Mouse (Mus musculus): ENCODE results near the gene Atp6v1f. TPM values are rescaled to one million over a fixed set of nuclear protein-coding genes. Genes with fewer than 3 reads are reported as not detected.

Atp6v1f gene
- total RNA-seq, 1 experiment from 2014 or later: 182 TPM

- ATAC-seq (replicated peaks in 1 of 2; ENCODE audit: insufficient read depth in 1 of 2, low FRiP score in 2 of 2, low TSS enrichment in 1 of 2, low read depth in 1 of 2, poor library complexity in 2 of 2, severe bottlenecking in 2 of 2): peak; percentile 50 to 58
Measured at GRCm38 (mm10) chr6:29444773-29445172, 22.7 kb upstream of the Atp6v1f start.

DNA sequence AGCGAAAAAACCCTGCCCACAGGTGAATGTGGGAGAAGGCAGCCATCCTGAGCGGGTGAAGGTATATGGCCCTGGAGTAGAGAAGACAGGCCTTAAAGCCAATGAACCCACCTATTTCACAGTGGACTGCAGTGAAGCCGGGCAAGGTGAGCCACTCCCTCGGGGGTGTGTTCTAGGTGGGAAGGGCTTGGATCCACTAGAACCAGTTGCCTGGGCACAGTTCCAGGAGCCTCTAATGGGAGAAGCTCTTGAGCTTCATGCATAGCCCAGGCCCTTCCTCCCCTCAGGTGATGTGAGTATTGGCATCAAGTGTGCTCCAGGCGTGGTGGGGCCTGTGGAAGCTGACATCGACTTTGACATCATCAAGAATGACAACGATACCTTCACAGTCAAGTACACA, 22.2 kb upstream of the Atp6v1f start:
- no peak for ATAC-seq (replicated peaks in 1 of 2; ENCODE audit: insufficient read depth in 1 of 2, low FRiP score in 2 of 2, low TSS enrichment in 1 of 2, low read depth in 1 of 2, poor library complexity in 2 of 2, severe bottlenecking in 2 of 2)

GRCm38 (mm10) chr6:29449858-29450257, 17.7 kb upstream of the Atp6v1f start:
- no peak for ATAC-seq (replicated peaks in 1 of 2; ENCODE audit: insufficient read depth in 1 of 2, low FRiP score in 2 of 2, low TSS enrichment in 1 of 2, low read depth in 1 of 2, poor library complexity in 2 of 2, severe bottlenecking in 2 of 2)

DNA sequence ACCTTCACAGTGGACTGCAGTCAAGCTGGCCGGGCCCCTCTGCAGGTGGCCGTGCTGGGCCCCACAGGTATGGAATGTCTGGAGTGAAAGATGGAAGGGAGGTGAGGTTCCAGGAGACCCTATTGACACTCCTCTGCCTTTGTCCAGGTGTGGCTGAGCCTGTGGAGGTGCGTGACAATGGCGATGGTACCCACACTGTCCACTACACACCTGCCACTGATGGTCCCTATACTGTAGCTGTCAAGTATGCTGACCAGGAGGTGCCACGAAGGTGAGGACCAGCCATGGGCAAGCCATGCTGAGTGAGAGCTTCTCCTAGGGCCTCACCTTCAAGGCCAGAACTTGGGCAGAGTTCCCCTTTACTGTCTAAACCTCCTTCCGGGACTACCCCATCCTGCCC, 16.9 kb upstream of the Atp6v1f start:
- ATAC-seq (replicated peaks in 1 of 2; ENCODE audit: insufficient read depth in 1 of 2, low FRiP score in 2 of 2, low TSS enrichment in 1 of 2, low read depth in 1 of 2, poor library complexity in 2 of 2, severe bottlenecking in 2 of 2): no peak

- no peak for ATAC-seq (replicated peaks in 1 of 2; ENCODE audit: insufficient read depth in 1 of 2, low FRiP score in 2 of 2, low TSS enrichment in 1 of 2, low read depth in 1 of 2, poor library complexity in 2 of 2, severe bottlenecking in 2 of 2)
Measured at GRCm38 (mm10) chr6:29461502-29461901, 6.0 kb upstream of the Atp6v1f start.

GRCm38 (mm10) chr6:29463388-29463787, 4.1 kb upstream of the Atp6v1f start:
- no peak for ATAC-seq (replicated peaks in 1 of 2; ENCODE audit: insufficient read depth in 1 of 2, low FRiP score in 2 of 2, low TSS enrichment in 1 of 2, low read depth in 1 of 2, poor library complexity in 2 of 2, severe bottlenecking in 2 of 2)

GRCm38 (mm10) chr6:29468851-29469250, 1.3 kb downstream of the Atp6v1f start:
- ATAC-seq (replicated peaks in 1 of 2; ENCODE audit: insufficient read depth in 1 of 2, low FRiP score in 2 of 2, low TSS enrichment in 1 of 2, low read depth in 1 of 2, poor library complexity in 2 of 2, severe bottlenecking in 2 of 2): no peak

- no peak for ATAC-seq (replicated peaks in 1 of 2; ENCODE audit: insufficient read depth in 1 of 2, low FRiP score in 2 of 2, low TSS enrichment in 1 of 2, low read depth in 1 of 2, poor library complexity in 2 of 2, severe bottlenecking in 2 of 2)
Measured at GRCm38 (mm10) chr6:29471137-29471536, 3.6 kb downstream of the Atp6v1f start, which contains the start of gene Atp6v1fnb. Gene Atp6v1fnb, plus strand, starts transcription at chr6:29471437.

DNA sequence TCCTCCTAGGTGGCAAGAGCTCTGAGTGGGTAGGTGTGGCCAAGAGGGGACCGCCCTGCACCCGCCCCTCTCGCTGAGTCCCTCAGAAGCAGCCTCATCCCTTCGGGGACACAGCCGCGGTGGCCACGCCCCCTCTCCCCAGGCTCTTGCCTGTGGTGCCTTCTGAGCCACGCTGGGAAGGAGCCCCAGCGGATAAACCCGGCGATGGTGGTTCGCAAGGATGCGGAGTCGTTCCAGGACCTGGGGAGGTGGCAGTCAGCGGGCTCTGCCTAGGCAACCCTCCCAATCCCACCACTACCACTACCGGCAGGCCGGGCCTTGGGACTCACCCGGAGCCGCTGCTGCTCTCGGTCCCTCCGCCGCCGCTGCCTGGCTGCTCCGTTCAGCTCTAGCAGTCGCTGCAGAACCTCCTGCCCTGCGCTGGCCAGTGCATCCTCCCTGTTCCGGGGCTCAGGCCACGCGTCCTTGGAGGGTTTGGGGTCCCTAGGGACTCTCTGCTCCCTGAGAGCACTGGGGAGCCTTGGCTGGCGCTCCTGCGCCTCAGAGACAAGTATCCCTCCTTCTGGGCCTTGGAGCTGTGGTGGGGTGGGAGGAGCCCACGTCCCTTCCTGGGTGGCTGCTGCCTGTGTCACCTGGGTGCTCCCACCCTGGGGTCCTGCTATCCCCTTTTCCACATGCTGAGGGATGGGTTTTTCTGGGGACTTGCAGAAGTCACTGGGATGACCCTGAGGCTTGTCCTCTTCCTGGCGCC, 6.6 kb downstream of the Atp6v1f start:
- ATAC-seq (replicated peaks in 1 of 2; ENCODE audit: insufficient read depth in 1 of 2, low FRiP score in 2 of 2, low TSS enrichment in 1 of 2, low read depth in 1 of 2, poor library complexity in 2 of 2, severe bottlenecking in 2 of 2): peak; percentile 96 to 99

DNA sequence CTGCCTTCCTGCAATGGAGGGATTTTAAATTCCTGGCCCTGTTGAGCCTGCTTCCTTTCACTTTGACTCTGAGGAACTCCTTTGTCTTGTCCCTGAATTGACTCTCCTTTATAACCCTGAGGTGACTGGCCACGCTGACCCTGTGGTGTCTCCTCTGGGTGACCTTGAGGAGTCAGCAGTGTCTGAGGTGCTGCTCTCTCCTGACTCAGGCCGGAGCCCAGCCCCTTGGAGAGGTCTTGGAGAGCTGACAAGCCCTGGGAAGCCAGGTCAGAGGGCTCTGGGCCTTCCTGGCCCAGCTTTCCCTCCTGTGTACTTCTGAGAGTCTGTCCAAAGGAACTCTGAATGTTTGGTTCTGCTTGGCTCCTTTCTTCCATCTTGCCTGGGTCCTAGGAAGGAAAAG, 7.2 kb downstream of the Atp6v1f start:
- no peak for ATAC-seq (replicated peaks in 1 of 2; ENCODE audit: insufficient read depth in 1 of 2, low FRiP score in 2 of 2, low TSS enrichment in 1 of 2, low read depth in 1 of 2, poor library complexity in 2 of 2, severe bottlenecking in 2 of 2)

DNA sequence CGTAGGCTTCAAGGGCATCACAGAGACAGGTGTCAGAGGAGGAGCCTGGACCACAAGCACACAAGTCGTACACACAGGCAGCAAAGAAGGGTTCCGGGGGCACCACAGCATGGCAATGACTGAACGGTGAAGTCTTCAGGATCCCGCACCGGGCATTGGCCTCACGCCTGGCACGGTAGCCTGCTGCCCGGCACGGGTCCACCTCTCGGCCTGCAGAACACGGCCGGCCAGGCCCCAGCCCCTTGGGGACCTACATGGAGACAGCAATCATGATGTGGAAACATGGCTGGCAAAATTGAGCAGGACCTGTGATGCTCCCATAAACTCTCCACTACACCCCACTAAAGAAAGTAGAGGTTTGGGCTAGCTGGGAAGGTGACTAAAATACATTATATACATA, 15.2 kb downstream of the Atp6v1f start:
- no peak for ATAC-seq (replicated peaks in 1 of 2; ENCODE audit: insufficient read depth in 1 of 2, low FRiP score in 2 of 2, low TSS enrichment in 1 of 2, low read depth in 1 of 2, poor library complexity in 2 of 2, severe bottlenecking in 2 of 2)

- ATAC-seq (replicated peaks in 1 of 2; ENCODE audit: insufficient read depth in 1 of 2, low FRiP score in 2 of 2, low TSS enrichment in 1 of 2, low read depth in 1 of 2, poor library complexity in 2 of 2, severe bottlenecking in 2 of 2): peak; percentile 79 to 84
Measured at GRCm38 (mm10) chr6:29484716-29485559, 17.4 kb downstream of the Atp6v1f start.

DNA sequence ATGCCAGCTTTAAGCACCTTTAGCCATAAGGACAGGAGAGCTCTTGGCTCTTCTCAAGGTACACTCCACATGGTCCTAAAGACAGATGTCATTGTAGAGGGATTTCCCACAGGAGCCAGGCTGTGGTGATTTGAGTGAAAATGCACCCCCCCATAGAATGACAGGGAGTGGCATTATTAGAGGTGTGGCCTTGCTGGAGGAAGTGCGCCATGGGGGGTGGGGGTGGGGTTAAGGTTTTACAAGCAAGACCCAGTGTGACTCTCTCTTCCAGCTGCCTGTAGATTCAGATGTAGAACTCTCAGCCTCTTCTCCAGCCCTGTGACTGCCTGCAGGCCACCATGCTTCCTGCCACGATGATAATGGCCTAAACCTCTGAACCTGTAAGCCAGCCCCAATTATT, 18.4 kb downstream of the Atp6v1f start:
- no peak for ATAC-seq (replicated peaks in 1 of 2; ENCODE audit: insufficient read depth in 1 of 2, low FRiP score in 2 of 2, low TSS enrichment in 1 of 2, low read depth in 1 of 2, poor library complexity in 2 of 2, severe bottlenecking in 2 of 2)

DNA sequence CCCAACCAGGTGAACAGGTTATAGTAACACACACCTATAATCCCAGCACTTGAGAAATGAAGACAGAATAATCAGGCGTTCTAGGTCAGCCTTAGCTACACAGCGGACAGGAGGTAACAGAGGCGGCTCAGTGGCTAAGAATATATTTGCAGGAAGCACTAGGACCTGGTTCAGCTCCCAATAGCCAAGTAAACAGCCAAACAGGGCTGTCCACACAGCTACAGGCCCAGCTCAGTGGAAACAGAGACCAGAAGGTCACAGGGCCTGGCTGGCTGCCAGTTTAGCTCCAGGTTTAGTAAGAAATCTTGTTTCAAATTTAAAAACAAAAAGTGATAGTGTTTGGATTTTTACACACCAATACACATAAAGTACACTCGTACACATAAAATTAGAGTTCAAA, 26.6 kb downstream of the Atp6v1f start:
- ATAC-seq (replicated peaks in 1 of 2; ENCODE audit: insufficient read depth in 1 of 2, low FRiP score in 2 of 2, low TSS enrichment in 1 of 2, low read depth in 1 of 2, poor library complexity in 2 of 2, severe bottlenecking in 2 of 2): no peak

DNA sequence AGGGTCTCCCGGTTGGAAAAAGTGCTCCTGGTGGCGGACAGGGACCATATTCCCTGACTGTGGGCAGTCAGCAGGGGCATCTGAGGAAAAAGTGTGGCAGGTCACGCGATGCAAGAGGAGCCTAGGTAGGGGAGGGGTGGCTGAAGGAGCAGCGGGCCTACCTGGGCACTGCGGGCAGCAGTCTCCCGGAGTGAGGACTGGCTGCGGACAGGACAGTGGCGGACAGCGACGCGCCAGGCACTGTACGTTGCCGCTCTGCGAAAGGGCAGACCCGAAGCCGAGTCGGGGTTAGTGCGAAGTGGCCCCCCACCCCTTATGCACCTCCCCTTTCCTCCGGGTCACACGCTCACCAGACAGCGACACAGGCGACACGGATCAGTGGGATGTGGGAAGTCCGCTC, 28.8 kb downstream of the Atp6v1f start:
- no peak for ATAC-seq (replicated peaks in 1 of 2; ENCODE audit: insufficient read depth in 1 of 2, low FRiP score in 2 of 2, low TSS enrichment in 1 of 2, low read depth in 1 of 2, poor library complexity in 2 of 2, severe bottlenecking in 2 of 2)

DNA sequence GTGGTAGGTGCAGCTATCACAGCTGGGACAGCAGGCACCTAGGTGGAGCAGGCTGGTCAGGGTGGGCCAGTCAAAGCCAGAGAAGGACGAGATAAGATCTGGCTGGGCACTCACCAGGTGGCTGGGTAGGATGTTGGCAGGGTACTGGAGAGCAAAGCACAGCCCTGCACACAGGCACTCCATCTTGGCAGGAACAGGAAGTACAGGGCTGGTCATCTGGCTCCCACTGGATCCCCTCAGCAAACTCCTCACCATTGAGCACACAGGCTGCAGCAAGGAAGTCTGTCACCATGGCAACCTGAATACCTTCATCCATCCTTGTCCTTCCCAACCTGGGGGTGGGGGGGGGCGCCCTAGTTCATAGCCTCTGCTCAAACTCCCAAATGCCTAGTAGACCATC, 30.3 kb downstream of the Atp6v1f start:
- ATAC-seq (replicated peaks in 1 of 2; ENCODE audit: insufficient read depth in 1 of 2, low FRiP score in 2 of 2, low TSS enrichment in 1 of 2, low read depth in 1 of 2, poor library complexity in 2 of 2, severe bottlenecking in 2 of 2): no peak

- ATAC-seq (replicated peaks in 1 of 2; ENCODE audit: insufficient read depth in 1 of 2, low FRiP score in 2 of 2, low TSS enrichment in 1 of 2, low read depth in 1 of 2, poor library complexity in 2 of 2, severe bottlenecking in 2 of 2): no peak
Measured at GRCm38 (mm10) chr6:29500177-29500576, 32.7 kb downstream of the Atp6v1f start.

DNA sequence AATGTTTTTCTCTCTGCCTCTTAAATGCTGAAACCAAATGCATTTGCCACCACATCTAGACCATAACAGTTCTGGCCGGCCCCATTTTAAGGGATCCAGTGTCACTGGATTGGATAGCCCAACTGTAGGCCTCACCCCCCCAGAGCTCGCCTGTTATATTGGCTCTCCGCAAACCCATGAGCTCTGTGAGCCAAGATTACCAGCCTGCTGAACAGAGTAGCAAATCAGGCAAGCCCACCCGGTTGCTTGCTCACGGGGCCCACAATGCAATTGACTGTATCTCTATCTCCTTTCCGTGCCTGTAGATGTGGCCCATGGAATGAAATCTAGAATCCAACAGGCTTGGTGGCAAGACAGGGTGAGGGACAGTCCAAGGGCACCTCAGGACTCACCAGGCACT, 33.3 kb downstream of the Atp6v1f start:
- no peak for ATAC-seq (replicated peaks in 1 of 2; ENCODE audit: insufficient read depth in 1 of 2, low FRiP score in 2 of 2, low TSS enrichment in 1 of 2, low read depth in 1 of 2, poor library complexity in 2 of 2, severe bottlenecking in 2 of 2)
